Mouse (Mus musculus): Measurements from ENCODE around the gene Gm11639.

GRCm38 (mm10) chr11:105146593-105146992 is 461.1 kb downstream of the Gm11639 start, which contains the start of gene Gm10842:
- no peak for TF ChIP-seq POLR2A (IDR thresholded peaks at IDR 0.05; ENCODE audit: borderline replicate concordance, insufficient read depth, low read length)
- TF ChIP-seq CTCF (IDR thresholded peaks at IDR 0.05; ENCODE audit: borderline replicate concordance, insufficient read depth, low read depth, low read length) = no peak
